Mouse (Mus musculus): ENCODE data around the gene Slc26a9. TPM values are rescaled to one million over a fixed set of nuclear protein-coding genes. Genes with fewer than 3 reads are reported as not detected.
"Not testable (repeated sequence)": the region's sequence is repeated elsewhere in the genome, so short reads cannot be mapped to it uniquely, and the experiment has no call there.

The Slc26a9 gene
- total RNA-seq, 1 experiment from 2014 or later, result not detected

- ATAC-seq (replicated peaks; ENCODE audit: insufficient number of reproducible peaks, low FRiP score, low TSS enrichment, poor library complexity, severe bottlenecking), result no peak
Measured at GRCm38 (mm10) chr1:131813731-131814130, 69.9 kb downstream of the Slc26a9 start.

DNA sequence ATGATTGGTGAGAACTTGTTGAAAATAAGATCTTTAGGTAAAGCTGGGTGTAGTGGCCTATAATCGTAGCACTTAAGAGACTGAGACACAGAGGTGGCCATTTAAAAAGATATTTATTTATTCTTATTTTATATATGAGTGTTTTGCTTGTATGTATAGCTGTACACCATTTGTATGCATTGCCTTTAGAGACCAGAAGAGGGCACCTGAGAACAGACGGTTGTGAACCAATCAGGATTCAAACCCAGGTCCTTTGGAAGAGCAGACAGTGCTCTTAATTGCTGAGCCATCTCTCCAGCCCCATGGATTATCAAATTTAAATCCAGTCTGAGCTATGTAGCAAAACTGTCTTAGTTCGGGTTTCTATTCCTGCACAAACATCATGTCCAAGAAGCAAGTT, 70.4 kb downstream of the Slc26a9 start:
- ATAC-seq (replicated peaks; ENCODE audit: insufficient number of reproducible peaks, low FRiP score, low TSS enrichment, poor library complexity, severe bottlenecking), result no peak

- ATAC-seq (replicated peaks; ENCODE audit: insufficient number of reproducible peaks, low FRiP score, low TSS enrichment, poor library complexity, severe bottlenecking), result no peak
Measured at GRCm38 (mm10) chr1:131816886-131817285, 73.1 kb downstream of the Slc26a9 start.

GRCm38 (mm10) chr1:131820353-131820752, 76.5 kb downstream of the Slc26a9 start:
- ATAC-seq (replicated peaks; ENCODE audit: insufficient number of reproducible peaks, low FRiP score, low TSS enrichment, poor library complexity, severe bottlenecking), result not testable (repeated sequence)

DNA sequence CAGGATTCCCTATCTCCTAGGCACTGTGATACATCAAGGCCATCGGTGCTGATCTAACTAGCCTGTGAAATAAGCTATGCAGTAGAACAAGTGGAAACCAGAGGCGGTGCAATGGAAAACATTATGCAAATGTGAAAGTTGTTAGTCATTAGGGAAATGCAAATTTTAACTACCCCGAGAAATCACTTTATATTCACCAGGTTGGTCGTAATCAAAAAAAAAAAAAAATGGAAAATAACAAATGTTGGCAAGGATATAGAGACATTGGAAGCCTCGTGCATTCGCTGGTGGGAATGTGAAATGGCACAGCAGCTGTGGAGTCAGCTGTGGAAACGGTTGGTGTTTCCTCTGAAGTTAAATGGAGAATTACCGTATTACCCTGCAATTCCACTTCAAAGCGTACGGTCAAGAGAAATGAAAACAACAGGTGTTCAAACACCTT, 77.1 kb downstream of the Slc26a9 start:
- ATAC-seq (replicated peaks; ENCODE audit: insufficient number of reproducible peaks, low FRiP score, low TSS enrichment, poor library complexity, severe bottlenecking), result no peak

Other genes with a start within 250 kb of the Slc26a9 start
- gene Srgap2, start 216.7 kb upstream of the Slc26a9 start, total RNA-seq (2017), result 13.8 to 37.1 TPM (median 27.7 TPM) in 3 replicates
- gene Fam72a, start 216.1 kb upstream of the Slc26a9 start, total RNA-seq (2017), result 0.48 to 0.87 TPM (median 0.75 TPM) in 3 replicates
- not detected in 3 replicates for gene Avpr1b, start 144.8 kb upstream of the Slc26a9 start, total RNA-seq (2017)
- 11.9 to 16.7 TPM (median 13.9 TPM) in 3 replicates for gene Ctse, start 105.7 kb upstream of the Slc26a9 start, total RNA-seq (2017)
- gene Rab7b, start 55.3 kb upstream of the Slc26a9 start, total RNA-seq (2017), result 1.4 to 3.7 TPM (median 2.3 TPM) in 3 replicates
- gene Pm20d1, start 53.4 kb downstream of the Slc26a9 start, total RNA-seq (2017), result not detected in 3 replicates
- gene Slc41a1, start 83.5 kb downstream of the Slc26a9 start, total RNA-seq (2017), result 8.2 to 13.5 TPM (median 11.8 TPM) in 3 replicates
- 58.1 to 84.6 TPM (median 62.1 TPM) in 3 replicates for gene Rab29, start 123.2 kb downstream of the Slc26a9 start, total RNA-seq (2017)
- 79.3 to 93.1 TPM (median 86.9 TPM) in 3 replicates for gene Nucks1, start 166.5 kb downstream of the Slc26a9 start, total RNA-seq (2017)
- gene Slc45a3, start 218.9 kb downstream of the Slc26a9 start, total RNA-seq (2017), result not detected in 3 replicates

Data from monocyte, adult 5-6 weeks (primary cell).